Mouse (Mus musculus): ENCODE measurements around the gene Gm9999. TPM values are rescaled to one million over a fixed set of nuclear protein-coding genes. Genes with fewer than 3 reads are reported as not detected.

The Gm9999 gene
- not detected for polyA plus RNA-seq (2014; fragmentation: Illumina TruSeq; extraction: RNeasy Lipid Tissue Mini Kit (QIAGEN cat#74804); ENCODE audit: low read depth, low replicate concordance)

DNA sequence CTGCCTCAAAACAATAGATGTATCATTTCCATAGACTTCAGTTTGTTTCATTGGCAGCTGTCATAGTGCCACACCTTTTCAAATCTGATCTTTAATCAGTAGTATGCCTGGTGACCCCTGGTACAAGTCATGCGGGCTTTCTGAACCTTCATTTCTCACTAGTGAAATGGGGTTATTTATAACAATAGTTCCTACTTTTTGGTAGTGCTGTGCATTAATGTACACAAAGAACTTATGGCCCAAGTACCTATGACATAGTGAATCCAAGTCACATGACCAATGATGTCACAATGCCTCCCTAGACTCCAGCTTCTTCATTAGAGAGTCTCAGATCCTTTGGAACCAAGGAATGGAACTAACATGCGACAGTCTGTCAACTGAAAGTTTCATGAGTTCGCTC is at the start of gene Gm9999:
Gm9999 (plus strand) TSS at position 301 of the 400 bp plus-strand sequence.

DNA sequence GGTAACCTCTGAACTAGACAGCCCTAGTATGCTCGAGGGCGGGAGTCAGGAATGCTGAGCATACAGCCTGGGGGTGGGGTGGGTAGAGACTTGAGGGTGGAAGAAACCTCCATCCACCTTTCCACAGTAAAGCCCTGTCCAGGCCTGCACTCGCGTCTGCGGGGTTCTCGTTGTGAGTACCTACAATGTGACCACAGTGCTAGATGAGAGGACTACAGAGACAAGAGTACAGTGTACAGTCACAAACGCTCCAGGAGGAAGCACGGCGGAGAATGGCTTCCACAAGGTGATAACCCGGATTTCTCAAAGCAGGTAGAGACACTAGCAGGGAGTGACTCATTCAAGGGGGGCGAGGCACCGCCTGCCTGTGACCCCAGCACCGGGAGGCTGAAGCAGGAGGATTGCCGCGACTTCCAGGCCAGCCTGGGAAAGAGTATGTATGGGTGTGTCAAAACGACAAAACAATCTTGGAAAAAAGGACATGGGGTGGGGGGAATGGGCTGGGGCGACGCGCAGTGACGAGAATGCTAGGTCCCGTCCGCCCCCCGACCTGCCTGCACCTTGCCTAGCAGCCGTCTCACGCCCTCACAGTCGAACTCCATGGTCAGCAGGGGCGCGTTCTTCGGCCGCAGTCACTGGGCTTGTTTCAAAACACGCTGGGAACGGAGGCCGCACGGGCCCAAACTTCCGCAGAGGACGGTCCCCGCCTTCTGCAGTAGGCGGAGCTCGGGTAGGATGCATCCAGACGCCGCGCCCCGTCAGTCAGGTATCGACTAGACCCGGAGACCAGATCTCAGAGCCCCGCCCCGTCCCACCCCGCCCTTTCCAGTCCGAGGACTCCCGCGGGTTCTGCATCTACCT is 25.3 kb upstream of the Gm9999 start, which contains the start of gene Uevld:
Uevld (minus strand) TSS at position 697 of the 861 bp plus-strand sequence.

DNA sequence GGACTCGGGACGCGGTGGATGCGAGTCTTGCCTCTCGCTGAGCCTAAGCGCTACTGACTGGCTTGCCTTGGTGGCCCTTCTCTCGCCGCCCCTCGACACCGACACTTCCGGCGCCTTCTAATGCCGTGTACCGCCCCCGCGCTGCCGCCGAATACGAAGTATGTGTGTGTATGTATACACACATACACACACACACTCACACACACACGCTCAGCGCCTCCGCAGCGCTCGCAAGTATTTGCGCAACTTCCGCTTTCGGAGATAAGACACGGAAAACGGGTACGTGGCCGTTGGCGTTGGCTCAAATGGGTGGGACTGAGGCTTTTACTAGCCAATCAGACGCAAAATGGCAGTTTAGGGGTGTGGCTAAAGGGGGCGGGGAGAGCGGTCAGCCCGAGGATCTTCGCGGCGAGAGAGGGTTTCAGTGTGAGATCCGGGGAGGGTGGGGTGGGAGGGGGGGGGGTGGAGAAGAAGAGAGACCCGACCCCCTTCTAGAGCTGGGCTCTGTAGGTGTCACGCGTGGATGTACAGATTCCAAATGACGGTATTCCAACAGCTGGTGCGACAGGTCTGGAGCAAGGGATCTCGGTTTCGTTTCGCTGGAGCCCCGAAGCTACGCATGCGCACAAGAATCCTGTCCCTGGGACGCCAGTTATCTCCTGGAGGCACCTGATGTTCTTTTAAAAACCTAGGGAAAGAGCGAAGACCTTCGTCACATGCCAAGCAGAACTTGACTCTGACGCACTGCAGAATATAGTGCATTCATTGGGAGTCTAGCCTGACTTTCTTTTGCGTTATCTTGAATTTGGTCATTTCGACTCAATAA is 25.0 kb downstream of the Gm9999 start, which contains the start of gene Spty2d1:
Spty2d1 (minus strand) TSS at position 244 of the 826 bp plus-strand sequence.

Other genes starting within 250 kb of the Gm9999 start
- 34.8 TPM for gene Saa1, start 240.6 kb upstream of the Gm9999 start, polyA plus RNA-seq (2014; fragmentation: Illumina TruSeq; extraction: RNeasy Lipid Tissue Mini Kit (QIAGEN cat#74804); ENCODE audit: low read depth, low replicate concordance)
- gene Saa2, start 231.8 kb upstream of the Gm9999 start, polyA plus RNA-seq (2014; fragmentation: Illumina TruSeq; extraction: RNeasy Lipid Tissue Mini Kit (QIAGEN cat#74804); ENCODE audit: low read depth, low replicate concordance): 15.8 TPM
- gene Hps5, start 187.5 kb upstream of the Gm9999 start, polyA plus RNA-seq (2014; fragmentation: Illumina TruSeq; extraction: RNeasy Lipid Tissue Mini Kit (QIAGEN cat#74804); ENCODE audit: low read depth, low replicate concordance): 10.3 TPM
- gene Gtf2h1, start 187.5 kb upstream of the Gm9999 start, polyA plus RNA-seq (2014; fragmentation: Illumina TruSeq; extraction: RNeasy Lipid Tissue Mini Kit (QIAGEN cat#74804); ENCODE audit: low read depth, low replicate concordance): 45.7 TPM
- gene Ldha, start 142.1 kb upstream of the Gm9999 start, polyA plus RNA-seq (2014; fragmentation: Illumina TruSeq; extraction: RNeasy Lipid Tissue Mini Kit (QIAGEN cat#74804); ENCODE audit: low read depth, low replicate concordance): 219 TPM
- not detected for gene Ldhc, start 122.4 kb upstream of the Gm9999 start, polyA plus RNA-seq (2014; fragmentation: Illumina TruSeq; extraction: RNeasy Lipid Tissue Mini Kit (QIAGEN cat#74804); ENCODE audit: low read depth, low replicate concordance)
- gene Tsg101, start 63.6 kb upstream of the Gm9999 start, polyA plus RNA-seq (2014; fragmentation: Illumina TruSeq; extraction: RNeasy Lipid Tissue Mini Kit (QIAGEN cat#74804); ENCODE audit: low read depth, low replicate concordance): 126 TPM
- gene Uevld, start 25.1 kb upstream of the Gm9999 start, polyA plus RNA-seq (2014; fragmentation: Illumina TruSeq; extraction: RNeasy Lipid Tissue Mini Kit (QIAGEN cat#74804); ENCODE audit: low read depth, low replicate concordance): 13.9 TPM
- 14.2 TPM for gene Spty2d1, start 24.8 kb downstream of the Gm9999 start, polyA plus RNA-seq (2014; fragmentation: Illumina TruSeq; extraction: RNeasy Lipid Tissue Mini Kit (QIAGEN cat#74804); ENCODE audit: low read depth, low replicate concordance)
- gene Tmem86a, start 67.0 kb downstream of the Gm9999 start, polyA plus RNA-seq (2014; fragmentation: Illumina TruSeq; extraction: RNeasy Lipid Tissue Mini Kit (QIAGEN cat#74804); ENCODE audit: low read depth, low replicate concordance): 1.2 TPM
- gene Ptpn5, start 150.1 kb downstream of the Gm9999 start, polyA plus RNA-seq (2014; fragmentation: Illumina TruSeq; extraction: RNeasy Lipid Tissue Mini Kit (QIAGEN cat#74804); ENCODE audit: low read depth, low replicate concordance): not detected
- not detected for gene Mrgpra6, start 221.3 kb downstream of the Gm9999 start, polyA plus RNA-seq (2014; fragmentation: Illumina TruSeq; extraction: RNeasy Lipid Tissue Mini Kit (QIAGEN cat#74804); ENCODE audit: low read depth, low replicate concordance)

Data from liver, adult 10 weeks (tissue).